Mouse (Mus musculus) R1 (cell line): ENCODE data around the gene Exosc5.

Experiments used
- DNase-seq: peaks from one replicate; pipeline ENCODE4 v3.0.0-alpha.2; 2018; ENCODE audit warnings: low read depth, low spot score

Exosc5 gene

GRCm38 (mm10) chr7:25636373-25636772 lies 22.6 kb upstream of the Exosc5 start:
- DNase-seq: no peak

GRCm38 (mm10) chr7:25637099-25637498 lies 21.9 kb upstream of the Exosc5 start:
- no peak for DNase-seq

- DNase-seq: no peak
Measured at GRCm38 (mm10) chr7:25639754-25640153, 19.2 kb upstream of the Exosc5 start.

GRCm38 (mm10) chr7:25644136-25644535 lies 14.8 kb upstream of the Exosc5 start:
- DNase-seq: no peak

GRCm38 (mm10) chr7:25644631-25645030 lies 14.3 kb upstream of the Exosc5 start:
- no peak for DNase-seq

GRCm38 (mm10) chr7:25645074-25645473 lies 13.9 kb upstream of the Exosc5 start:
- peak; percentile 48 for DNase-seq

GRCm38 (mm10) chr7:25647574-25648123 lies 11.3 kb upstream of the Exosc5 start:
- peak; percentile 45 for DNase-seq

- no peak for DNase-seq
Measured at GRCm38 (mm10) chr7:25649839-25650238, 9.1 kb upstream of the Exosc5 start.

- DNase-seq: peak; percentile 37
Measured at GRCm38 (mm10) chr7:25651281-25651680, 7.7 kb upstream of the Exosc5 start.

GRCm38 (mm10) chr7:25652244-25652759 lies 6.7 kb upstream of the Exosc5 start:
- no peak for DNase-seq

GRCm38 (mm10) chr7:25655601-25656428 lies 3.1 kb upstream of the Exosc5 start:
- DNase-seq: peak; percentile 97

GRCm38 (mm10) chr7:25657785-25658184 lies 1.2 kb upstream of the Exosc5 start:
- DNase-seq: no peak

GRCm38 (mm10) chr7:25666381-25666780 lies 7.4 kb downstream of the Exosc5 start:
- no peak for DNase-seq

GRCm38 (mm10) chr7:25669158-25669557 lies 10.2 kb downstream of the Exosc5 start:
- DNase-seq: peak; percentile 62

- DNase-seq: peak; percentile 95
Measured at GRCm38 (mm10) chr7:25669631-25670030, 10.7 kb downstream of the Exosc5 start.

- DNase-seq: peak; percentile 68
Measured at GRCm38 (mm10) chr7:25670096-25670495, 11.1 kb downstream of the Exosc5 start.

GRCm38 (mm10) chr7:25671686-25672085 lies 12.7 kb downstream of the Exosc5 start:
- no peak for DNase-seq

- peak; percentile 85 for DNase-seq
Measured at GRCm38 (mm10) chr7:25672442-25672841, 13.5 kb downstream of the Exosc5 start.

GRCm38 (mm10) chr7:25674297-25674696 lies 15.3 kb downstream of the Exosc5 start:
- no peak for DNase-seq

GRCm38 (mm10) chr7:25674719-25675300 lies 15.8 kb downstream of the Exosc5 start, which contains the start of gene Tmem91:
Tmem91 (minus strand) TSS chr7:25675166.
- no peak for DNase-seq

- no peak for DNase-seq
Measured at GRCm38 (mm10) chr7:25675405-25675804, 16.4 kb downstream of the Exosc5 start.

GRCm38 (mm10) chr7:25676085-25676781 lies 17.3 kb downstream of the Exosc5 start:
- DNase-seq: no peak
